Mouse (Mus musculus) myocyte (in vitro differentiated cells): ENCODE measurements around the gene Rpl3l.

Experiments used
- CEBPB ChIP-seq: IDR thresholded peaks from 2 replicates; pipeline ENCODE4 v1.6.1; 2011; ENCODE audit warnings: mild to moderate bottlenecking, moderate library complexity; ENCODE audit not compliant: poor library complexity, insufficient read depth, severe bottlenecking
- E2F4 ChIP-seq: IDR thresholded peaks from one replicate; pipeline ENCODE4 v1.6.1; 2011; ENCODE audit warnings: mild to moderate bottlenecking, control low read depth, moderate library complexity; ENCODE audit not compliant: insufficient read depth
- MAX ChIP-seq: IDR thresholded peaks from one replicate; pipeline ENCODE4 v1.6.1; 2011; ENCODE audit warnings: low read depth, mild to moderate bottlenecking, control low read depth
- MYOD1 ChIP-seq, 3 experiments: IDR thresholded peaks; one replicate each; pipeline ENCODE4 v1.6.1; 2011; ENCODE audit warnings: control low read depth in 2 of 3, low read depth in 2 of 3, mild to moderate bottlenecking in 2 of 3, moderate library complexity in 1 of 3; ENCODE audit not compliant: insufficient read length in 2 of 3, control insufficient read depth in 1 of 3
- MYOG ChIP-seq, 3 experiments: IDR thresholded peaks; one replicate each; pipeline ENCODE4 v1.6.1; 2011; ENCODE audit warnings: control low read depth in 2 of 3, low read depth in 2 of 3, mild to moderate bottlenecking in 2 of 3; ENCODE audit not compliant: insufficient read length in 2 of 3, control insufficient read depth in 1 of 3, insufficient read depth in 1 of 3
- POLR2A ChIP-seq: IDR thresholded peaks from one replicate; pipeline ENCODE4 v1.6.1; 2011; ENCODE audit warnings: low read depth, mild to moderate bottlenecking, control low read depth, moderate library complexity; ENCODE audit not compliant: insufficient read length
- POLR2AphosphoS2 ChIP-seq: IDR thresholded peaks from one replicate; pipeline ENCODE4 v1.6.1; 2011; ENCODE audit warnings: low read depth, control low read depth; ENCODE audit not compliant: insufficient read length
- SRF ChIP-seq: IDR thresholded peaks from one replicate; pipeline ENCODE4 v1.6.1; 2011; ENCODE audit warnings: low read depth; ENCODE audit not compliant: control insufficient read depth, insufficient read length
- TCF12 ChIP-seq: IDR thresholded peaks from one replicate; pipeline ENCODE4 v1.6.1; 2011; ENCODE audit warnings: mild to moderate bottlenecking, control low read depth; ENCODE audit not compliant: poor library complexity, insufficient read depth, severe bottlenecking
- TCF3 ChIP-seq: IDR thresholded peaks from one replicate; pipeline ENCODE4 v1.6.1; 2011; ENCODE audit warnings: low read depth, control low read depth; ENCODE audit not compliant: insufficient read length
- USF1 ChIP-seq: IDR thresholded peaks from one replicate; pipeline ENCODE4 v1.6.1; 2011; ENCODE audit warnings: low read depth, mild to moderate bottlenecking, control low read depth, moderate library complexity

GRCm38 (mm10) chr17:24687146-24687595, 40.4 kb upstream of the Rpl3l start:
- no peak for TF ChIP-seq POLR2A
- TF ChIP-seq TCF12, result no peak
- no peak for TF ChIP-seq MAX
- TF ChIP-seq USF1, result no peak
- TF ChIP-seq TCF3, result no peak
- TF ChIP-seq MYOD1 (IDR thresholded peaks at IDR 0.05; ENCODE audit: control insufficient read depth in 1 of 3, insufficient read length in 2 of 3, low read depth in 2 of 3), result no peak
- no peak for TF ChIP-seq E2F4
- no peak for TF ChIP-seq POLR2AphosphoS2
- no peak for TF ChIP-seq CEBPB
- TF ChIP-seq SRF, result no peak
- TF ChIP-seq MYOG (IDR thresholded peaks at IDR 0.05; ENCODE audit: control insufficient read depth in 1 of 3, insufficient read depth in 1 of 3, insufficient read length in 2 of 3, low read depth in 2 of 3), result no peak
